In genomic region chr1:170175848-170176247, GRCm38 (mm10) we compare ENCODE assay signal across 10 mouse cellular contexts. TPM values are rescaled to one million over a fixed set of nuclear protein-coding genes. Genes with fewer than 3 reads are reported as not detected.
A peak's percentile ranks its signal among the peaks of the same experiment; 100 is the strongest.
DNase-seq lines count a peak whose midpoint lies in the region; ATAC-seq and TF ChIP-seq lines count a peak whose summit lies in the region.
"Had no signal": no experiment of that assay in that cellular context is flagged by ENCODE, and none has a peak within 500 bp of the region (broad histone marks: within the 10 kb centered on the region; RNA-seq: fewer than 3 reads in every experiment).

No protein-coding gene starts in this region.

- H3K4me3 ChIP-seq in testis, adult 2 months (ENCODE audit: control insufficient read depth, low read depth, low read length) = no peak overlapping the region
- H3K4me3 ChIP-seq in liver, embryonic 14.5 days (ENCODE audit: insufficient read depth in 1 of 2, low read depth in 2 of 2, low read length in 2 of 2) = peak overlapping the region in 1 of 2 experiments; percentile 97; a peak in 2 of 4 replicates

- peak; percentile 37 for DNase-seq in cerebellum, adult 9-10 months
- DNase-seq in cerebellum, adult 8-10 months = no peak
- no peak for DNase-seq in testis, postnatal 10 days (ENCODE audit: low spot score)
- peak in 2 of 3 experiments; percentile 24 to 26 for DNase-seq in liver, embryonic 14.5 days (ENCODE audit: low read depth in 3 of 3, low spot score in 3 of 3)
- no peak for DNase-seq in frontal cortex, postnatal 36 days (ENCODE audit: low spot score in 2 of 2)
- no peak for DNase-seq in frontal cortex, postnatal 25 days (ENCODE audit: low spot score in 2 of 2)
- DNase-seq in thymus, adult 18-20 months = no peak
- DNase-seq: adrenal gland, adult 8-10 months had no signal

- TF ChIP-seq POLR2A in testis, adult 2 months (IDR thresholded peaks at IDR 0.05; ENCODE audit: control insufficient read depth, low read depth, low read length) = no peak

- H3K27ac ChIP-seq in testis, adult 2 months (ENCODE audit: control insufficient read depth, insufficient read depth, low read depth, low read length) = 0 out of 2 replicates have a peak overlapping the region, but pooled peaks have one; percentile 15
- peak overlapping the region; percentile 95 for H3K27ac ChIP-seq in liver, embryonic 14.5 days

- WGBS in liver, embryonic 14.5 days (ENCODE audit: insufficient replicate concordance) = 19% methylated on average over 6 of the region's 6 CpGs

- H3K27me3 ChIP-seq in testis, adult 2 months (ENCODE audit: control insufficient read depth, insufficient read depth, low read length) = no peaks in the 10 kb centered on the region
- no peaks in the 10 kb centered on the region for H3K27me3 ChIP-seq in liver, embryonic 14.5 days (ENCODE audit: control insufficient read depth, insufficient read depth, low read length)
- H3K27me3 ChIP-seq: forebrain, embryonic 15.5 days had no signal

- H3K9me3 ChIP-seq in liver, embryonic 14.5 days (ENCODE audit: control insufficient read depth, low read length) = no peaks in the 10 kb centered on the region
- H3K9me3 ChIP-seq: forebrain, embryonic 15.5 days had no signal

- H3K4me2 ChIP-seq in liver, embryonic 14.5 days (ENCODE audit: low read depth) = peak overlapping the region; percentile 98

- peak overlapping the region; percentile 81 for H3K9ac ChIP-seq in liver, embryonic 14.5 days (replicated peaks)

- no peak for TF ChIP-seq EP300 in liver, embryonic 14.5 days (IDR thresholded peaks at IDR 0.05; ENCODE audit: low read depth)

- H3K4me1 ChIP-seq in testis, adult 2 months (ENCODE audit: control insufficient read depth, insufficient read depth, low read length) = no peaks in the 10 kb centered on the region; the same call in none of the 2 replicates
- H3K4me1 ChIP-seq in liver, embryonic 14.5 days (replicated peaks; ENCODE audit: control insufficient read depth in 2 of 2, insufficient read depth in 2 of 2, low read length in 1 of 2) = peaks cover 24 to 29% of the 10 kb centered on the region in 2 experiments

- no peaks in the 10 kb centered on the region for H3K36me3 ChIP-seq in testis, adult 2 months (ENCODE audit: control insufficient read depth, insufficient read depth, low read length)
- no peaks in the 10 kb centered on the region for H3K36me3 ChIP-seq in liver, embryonic 14.5 days (replicated peaks; ENCODE audit: control insufficient read depth, insufficient read depth, low read depth)
- H3K36me3 ChIP-seq: forebrain, embryonic 15.5 days had no signal

- no peak for TF ChIP-seq CTCF in testis, adult 2 months (IDR thresholded peaks at IDR 0.05; ENCODE audit: control insufficient read depth, insufficient read depth, insufficient replicate concordance, low read depth, low read length)
- no peak for TF ChIP-seq CTCF in liver, embryonic 14.5 days (IDR thresholded peaks at IDR 0.05; ENCODE audit: low read depth)

- no peak for ATAC-seq in liver, embryonic 14.5 days (ENCODE audit: insufficient read depth)

RNA-seq across cellular contexts. Expression of gene Uap1, which starts 1.1 kb away (rescaled TPM):
- 9.5 and 9.6 TPM in 2 replicates for polyA plus RNA-seq in testis, adult 2 months (2012; rRNA removed)
- 10.6 and 15.6 TPM in 2 replicates for polyA plus RNA-seq in liver, embryonic 14.5 days (2012; rRNA removed)
- polyA plus RNA-seq in liver, embryonic 14.5 days (2014; fragmentation: Nextera tagmentation; extraction: Ambion mirVana) = 32.1 and 34.9 TPM in 2 replicates

RNA-seq across cellular contexts. Expression of gene Uhmk1, which starts 39.3 kb away (rescaled TPM):
- 3.3 and 4.5 TPM in 2 replicates for polyA plus RNA-seq in testis, adult 2 months (2012; rRNA removed)
- polyA plus RNA-seq in liver, embryonic 14.5 days (2012; rRNA removed) = 7.6 and 9.3 TPM in 2 replicates
- 8.4 and 9.5 TPM in 2 replicates for polyA plus RNA-seq in liver, embryonic 14.5 days (2014; fragmentation: Nextera tagmentation; extraction: Ambion mirVana)

RNA-seq across cellular contexts. Expression of gene Sh2d1b2, which starts 56.7 kb away (rescaled TPM):
- not detected in 2 replicates for polyA plus RNA-seq in testis, adult 2 months (2012; rRNA removed)
- polyA plus RNA-seq in liver, embryonic 14.5 days (2012; rRNA removed) = not detected in 2 replicates
- polyA plus RNA-seq in liver, embryonic 14.5 days (2014; fragmentation: Nextera tagmentation; extraction: Ambion mirVana) = not detected in 2 replicates
- polyA plus RNA-seq: forebrain, embryonic 15.5 days had no signal

Comparison
In these comparisons a context has a peak if more than half of its experiments do, and no peak if none do; other contexts are left out.
1. DNase-seq: peak in cerebellum, adult 9-10 months (single experiment) and liver, embryonic 14.5 days (2 of 3); none in cerebellum, adult 8-10 months (single experiment), testis, postnatal 10 days (single experiment), frontal cortex, postnatal 36 days (0 of 2), frontal cortex, postnatal 25 days (0 of 2) and thymus, adult 18-20 months (0 of 2).